Mouse (Mus musculus) G1E (cell line): ENCODE measurements around the gene Carhsp1.

Source experiments
- CTCF ChIP-seq: IDR thresholded peaks from 2 replicates; pipeline ENCODE4 v1.5.1; 2012; ENCODE audit warnings: low read depth, low read length, inconsistent platforms, mixed read lengths
- GATA1 ChIP-seq: IDR thresholded peaks from 2 replicates; pipeline ENCODE4 v1.6.1; 2012; ENCODE audit warnings: borderline replicate concordance, low read length, inconsistent platforms, mixed read lengths

GRCm38 (mm10) chr16:8619659-8620314, 52.2 kb downstream of the Carhsp1 start:
- TF ChIP-seq CTCF (no peak), GATA1 (no peak)
